Mouse (Mus musculus) layer of hippocampus, adult 11-12 months (tissue): ENCODE measurements around the gene Neurod2.

Experiments
- DNase-seq: peaks from one replicate; pipeline ENCODE4 v3.0.0; 2022; ENCODE audit warnings: low spot score

Gene Neurod2

DNA sequence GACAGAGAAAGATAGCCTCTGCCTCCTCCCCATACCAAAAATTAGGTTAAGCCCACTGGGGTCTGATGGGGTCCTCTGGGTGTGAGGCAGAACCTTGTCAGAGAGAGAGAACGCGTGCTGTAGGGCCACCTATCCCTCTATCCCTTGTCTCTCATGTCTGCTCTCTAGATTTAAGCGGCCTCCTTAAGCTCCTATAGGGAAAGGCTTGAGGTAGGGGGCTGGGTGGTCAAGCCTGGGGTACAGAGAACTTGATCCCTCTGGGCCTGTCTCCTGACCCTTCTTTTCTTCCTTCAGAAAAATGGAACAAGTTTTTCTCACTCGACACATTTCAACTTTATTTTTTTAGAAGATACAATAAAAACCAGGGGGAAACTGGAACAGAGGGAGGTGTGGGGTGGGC is 3.4 kb upstream of the Neurod2 start:
- DNase-seq: no peak

DNA sequence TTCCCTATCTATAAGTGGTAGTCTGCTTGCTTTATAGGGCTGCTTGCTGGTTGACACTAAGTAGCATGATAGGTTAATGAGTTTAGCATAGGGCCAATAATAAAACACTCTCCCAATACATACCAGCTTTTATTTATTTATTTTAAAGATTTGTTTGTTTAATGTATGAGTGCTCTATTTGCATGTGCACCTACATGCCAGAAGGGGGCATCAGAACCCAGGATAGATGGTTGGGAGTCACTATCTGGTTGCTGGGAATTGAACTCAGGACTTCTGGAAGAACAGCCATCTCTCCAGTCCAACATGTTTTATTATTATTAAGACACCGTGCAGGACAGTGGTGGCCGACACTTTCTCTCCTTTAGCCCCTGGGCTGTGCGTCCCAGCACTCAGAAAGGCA is 2.7 kb upstream of the Neurod2 start:
- DNase-seq: no peak

DNA sequence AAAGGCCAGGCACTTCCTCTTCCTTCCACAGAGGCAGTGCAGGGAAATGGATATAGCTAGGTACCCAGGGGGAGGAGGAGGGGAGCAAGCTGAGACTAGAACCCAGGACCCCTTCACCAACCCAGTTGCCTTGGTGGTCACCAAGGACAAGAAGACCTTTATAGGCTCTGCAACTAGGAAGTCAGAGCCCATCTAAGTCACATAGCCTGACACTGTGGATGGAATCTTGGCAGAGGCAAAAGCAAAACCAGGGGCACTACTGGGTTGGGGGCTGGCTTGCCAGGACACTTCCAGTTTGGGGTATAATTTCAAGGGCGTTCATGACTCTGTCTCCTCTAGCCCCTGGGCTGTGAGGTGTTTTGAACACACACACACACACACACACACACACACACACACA is 2.0 kb upstream of the Neurod2 start:
- DNase-seq: no peak

DNA sequence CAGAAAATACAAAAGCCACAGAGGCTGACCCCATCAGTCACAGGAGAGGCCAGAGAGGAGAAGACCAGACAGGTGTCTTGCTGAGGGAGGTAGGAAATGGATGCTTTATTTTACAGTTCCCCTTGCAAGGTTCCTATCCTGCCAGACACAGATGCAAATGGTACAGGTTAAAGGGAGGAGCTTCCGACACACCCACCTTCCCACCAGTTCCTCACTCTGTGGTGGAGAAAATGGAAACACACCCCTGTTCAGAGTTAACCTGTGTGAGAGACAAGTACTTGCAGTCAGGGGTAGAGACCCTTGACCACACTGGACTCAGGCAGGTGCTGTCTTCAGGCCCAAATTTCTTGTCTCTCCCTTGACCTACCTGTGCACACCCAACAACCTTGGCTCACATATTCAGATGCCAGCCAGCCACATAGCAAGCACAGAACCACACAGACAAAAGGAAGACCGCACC is 1.3 kb upstream of the Neurod2 start:
- no peak for DNase-seq

DNA sequence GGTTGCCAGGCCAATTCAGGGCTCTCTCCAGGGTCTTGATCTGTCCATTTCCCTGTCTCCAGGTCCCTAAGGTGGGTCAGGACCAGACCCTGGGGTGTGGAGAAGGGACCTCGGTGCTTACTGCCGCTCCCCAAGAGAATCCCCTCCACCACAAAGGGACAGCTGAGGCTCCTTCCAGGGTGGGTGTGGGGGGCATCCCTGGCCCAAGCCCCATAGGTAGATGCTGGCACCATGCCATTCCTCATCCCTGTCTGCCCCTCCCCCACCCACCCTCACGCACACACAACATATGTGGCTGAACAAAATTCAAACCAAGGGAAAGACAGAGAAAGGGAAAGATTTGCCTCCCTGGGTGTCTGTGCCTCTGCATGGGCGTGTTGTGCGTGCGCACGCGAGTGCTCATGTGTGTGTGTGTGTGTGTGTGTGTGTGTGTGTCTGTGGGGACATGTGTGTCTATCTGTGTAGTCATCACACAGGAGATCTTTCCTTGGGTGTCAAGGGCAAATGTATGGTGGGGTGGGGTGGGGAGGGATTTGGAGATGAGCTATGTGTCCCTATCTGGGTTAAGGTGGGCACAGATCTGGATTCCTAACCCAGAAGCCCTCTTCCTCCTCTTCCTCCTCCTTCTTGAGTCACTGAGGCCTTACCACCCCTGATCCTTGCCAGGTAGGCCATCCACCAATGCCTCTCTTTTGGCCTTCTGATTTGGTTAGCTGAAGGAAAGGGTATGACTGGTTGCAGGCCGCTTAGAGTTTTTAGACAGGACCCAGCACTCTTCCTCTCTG is 704 bp upstream of the Neurod2 start:
- DNase-seq: peak; percentile 37

DNA sequence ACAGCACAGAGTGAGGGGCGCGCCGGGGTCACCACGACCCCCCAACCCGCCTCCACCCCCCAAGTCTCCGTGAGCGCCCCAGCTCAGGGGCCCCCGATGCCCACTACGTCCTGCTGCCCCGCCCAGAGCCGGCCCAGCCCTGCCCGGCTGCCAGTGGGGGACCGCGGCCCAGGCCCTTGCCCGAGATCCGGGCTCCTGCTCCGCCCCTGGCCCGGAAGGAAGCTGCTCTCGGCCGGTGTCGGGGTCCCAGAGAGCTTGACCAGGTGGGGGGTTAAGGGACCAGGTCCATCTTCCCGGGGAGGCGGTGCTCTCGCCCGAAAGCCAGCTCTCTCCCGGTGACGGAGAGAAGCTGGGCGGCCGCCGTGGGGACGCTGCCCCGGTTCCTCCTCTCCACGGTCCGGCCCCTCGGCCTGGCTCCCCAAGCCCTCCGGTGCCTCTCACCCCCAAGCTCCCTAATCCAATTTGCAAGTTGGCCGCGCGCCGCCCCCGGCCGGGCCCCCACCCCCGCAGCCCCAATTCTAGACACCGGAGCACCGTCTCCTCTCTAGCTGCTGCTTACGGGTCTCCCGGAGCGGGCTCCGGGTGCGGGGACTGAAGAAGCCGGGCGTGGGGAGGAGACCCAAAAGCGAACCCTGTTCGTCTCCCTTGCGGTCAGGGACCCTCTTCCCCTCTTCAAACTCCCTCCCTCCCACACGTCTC is 928 bp downstream of the Neurod2 start:
- DNase-seq: no peak

DNA sequence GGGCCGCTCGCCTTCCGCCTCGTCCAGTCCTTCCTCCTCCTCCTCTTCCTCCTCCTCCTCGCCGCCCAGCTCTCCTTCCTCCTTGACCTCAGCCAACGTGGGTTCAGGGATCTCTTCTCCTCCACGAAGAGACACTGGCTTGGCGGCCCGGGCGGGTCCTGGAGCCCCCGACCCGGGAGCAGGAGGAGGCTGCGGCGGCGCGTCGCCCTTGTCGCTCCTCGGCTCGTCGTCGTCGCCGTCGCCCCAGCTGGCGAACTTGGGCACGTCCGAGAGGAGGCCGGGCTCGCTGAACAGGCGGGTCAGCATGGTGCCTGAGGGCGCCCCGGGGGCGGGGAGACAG is 1.4 kb downstream of the Neurod2 start:
- no peak for DNase-seq

DNA sequence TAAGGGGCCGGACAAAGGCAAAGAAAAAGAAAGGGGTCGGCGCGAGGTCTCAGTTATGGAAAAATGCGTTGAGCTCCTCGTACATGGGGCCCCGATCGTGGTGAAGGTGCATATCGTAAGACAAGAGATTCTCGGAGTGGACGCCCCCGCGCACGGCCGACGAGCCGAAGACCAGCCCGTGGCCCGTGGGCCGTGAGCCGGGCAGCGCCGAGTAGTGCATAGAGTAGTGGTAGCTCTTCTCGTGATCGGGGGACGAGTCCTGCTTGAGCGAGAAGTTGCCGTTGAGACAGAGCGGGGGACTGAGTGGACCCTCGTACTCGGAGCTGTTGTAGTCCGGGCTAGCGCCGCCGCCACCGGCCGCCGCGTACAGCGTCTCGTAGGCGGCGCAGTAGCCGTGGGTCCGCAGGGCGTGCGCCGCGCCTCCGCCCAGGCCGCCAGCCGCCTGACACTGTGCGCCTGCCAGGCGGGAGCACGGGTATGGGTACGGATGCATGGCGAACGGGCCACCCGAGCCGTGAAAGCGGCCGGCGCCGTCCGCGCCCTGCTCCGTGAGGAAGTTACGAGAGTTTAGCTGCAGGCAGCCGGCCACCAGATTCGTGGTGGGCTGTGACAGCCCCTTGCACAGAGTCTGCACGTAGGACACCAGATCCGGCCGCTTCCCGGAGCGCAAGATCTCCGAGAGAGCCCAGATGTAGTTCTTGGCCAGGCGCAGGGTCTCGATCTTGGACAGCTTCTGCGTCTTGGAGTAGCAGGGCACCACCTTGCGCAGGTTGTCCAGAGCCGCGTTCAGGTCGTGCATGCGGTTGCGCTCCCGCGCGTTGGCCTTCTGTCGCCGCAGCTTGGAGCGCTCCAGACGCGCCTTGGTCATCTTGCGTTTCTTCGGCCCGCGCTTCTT is 2.1 kb downstream of the Neurod2 start:
- DNase-seq: no peak

DNA sequence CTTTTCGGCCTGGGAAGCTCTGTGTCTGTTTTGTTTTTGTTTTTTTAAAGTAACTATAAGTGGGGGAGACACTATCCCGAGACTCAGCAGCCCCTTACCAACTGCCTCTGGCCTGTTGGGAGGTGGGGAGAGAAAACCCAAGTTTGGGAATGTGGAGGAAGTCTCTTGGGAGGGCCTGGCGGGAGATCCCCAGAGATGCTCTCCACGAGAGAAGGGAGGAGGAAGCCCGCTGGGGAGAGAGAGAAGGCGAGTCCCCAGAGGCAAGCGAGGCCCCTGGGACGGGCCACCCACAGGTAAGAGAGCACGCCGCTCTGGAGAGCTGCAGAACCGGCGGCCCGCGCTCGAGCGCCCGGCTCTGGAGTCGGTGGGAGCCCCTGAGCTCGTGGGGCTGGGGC is 2.7 kb downstream of the Neurod2 start:
- no peak for DNase-seq

DNA sequence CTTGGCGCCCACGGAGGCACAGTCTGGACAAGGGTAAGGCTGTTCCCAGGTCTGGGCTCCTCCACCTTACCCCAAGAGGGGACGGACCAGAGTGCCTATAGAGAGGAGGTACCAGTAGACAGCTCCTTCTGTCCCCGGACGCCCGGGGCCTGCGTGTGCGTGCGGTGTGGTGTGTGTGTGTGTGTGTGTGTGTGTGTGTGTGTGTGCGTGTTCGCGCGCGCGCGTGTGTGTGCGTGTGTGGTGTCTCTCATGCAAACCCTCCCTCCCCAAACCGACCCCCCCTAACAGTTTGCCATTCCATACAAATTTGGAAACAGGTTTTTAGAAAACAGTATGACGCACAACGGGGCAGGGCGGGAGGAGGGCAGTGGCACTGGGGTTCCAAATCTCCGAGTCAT is 3.6 kb downstream of the Neurod2 start:
- no peak for DNase-seq

DNA sequence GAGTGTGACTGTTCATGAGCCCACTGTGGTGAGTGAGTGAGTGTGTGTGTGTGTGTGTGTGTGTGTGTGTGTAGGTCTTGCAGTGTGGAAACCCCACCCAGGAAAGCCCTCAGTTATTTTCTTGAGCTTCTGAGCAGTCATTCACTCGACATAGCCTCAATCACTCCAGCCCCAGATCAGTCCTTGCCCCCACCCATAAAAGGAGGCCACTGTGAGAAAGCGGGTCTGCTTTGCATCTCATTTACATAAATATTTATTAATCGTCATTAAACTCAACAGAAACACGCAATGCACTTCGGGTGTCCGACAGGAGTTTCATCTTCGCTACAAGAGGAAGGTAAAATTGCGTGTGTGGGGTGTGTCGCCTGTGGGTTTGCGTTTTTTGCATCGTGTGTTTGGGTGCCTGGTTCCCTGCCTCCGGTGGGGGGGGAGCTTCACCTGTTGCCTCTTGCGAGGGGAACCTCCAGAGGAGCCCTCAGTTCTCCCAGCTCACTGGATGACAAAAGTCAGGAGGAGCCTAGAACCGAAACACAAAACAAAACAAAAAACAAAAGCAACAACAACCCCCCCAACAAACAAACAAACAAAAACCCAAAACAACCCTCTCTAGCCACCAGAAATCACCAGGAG is 4.1 kb downstream of the Neurod2 start:
- no peak for DNase-seq

DNA sequence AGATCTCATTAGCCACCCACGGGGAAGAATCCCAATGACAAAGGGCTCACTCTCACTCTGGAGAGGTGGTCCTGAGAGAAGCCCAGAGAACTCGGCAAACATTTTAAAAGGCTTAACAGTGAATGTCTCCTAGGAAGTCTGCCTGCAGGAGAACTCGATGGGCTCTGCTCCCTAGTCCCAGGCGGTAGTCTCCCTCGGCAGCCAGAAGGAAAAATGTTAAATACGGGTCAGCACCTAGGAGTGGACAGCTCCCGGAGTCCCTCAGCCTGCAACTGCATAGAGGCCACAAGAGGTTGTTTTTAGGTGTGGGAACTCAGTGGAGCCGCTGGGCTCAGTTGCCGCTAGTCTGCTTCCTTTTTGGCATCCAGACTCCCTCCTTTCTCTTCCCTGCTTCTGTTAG is 5.5 kb downstream of the Neurod2 start:
- no peak for DNase-seq

DNA sequence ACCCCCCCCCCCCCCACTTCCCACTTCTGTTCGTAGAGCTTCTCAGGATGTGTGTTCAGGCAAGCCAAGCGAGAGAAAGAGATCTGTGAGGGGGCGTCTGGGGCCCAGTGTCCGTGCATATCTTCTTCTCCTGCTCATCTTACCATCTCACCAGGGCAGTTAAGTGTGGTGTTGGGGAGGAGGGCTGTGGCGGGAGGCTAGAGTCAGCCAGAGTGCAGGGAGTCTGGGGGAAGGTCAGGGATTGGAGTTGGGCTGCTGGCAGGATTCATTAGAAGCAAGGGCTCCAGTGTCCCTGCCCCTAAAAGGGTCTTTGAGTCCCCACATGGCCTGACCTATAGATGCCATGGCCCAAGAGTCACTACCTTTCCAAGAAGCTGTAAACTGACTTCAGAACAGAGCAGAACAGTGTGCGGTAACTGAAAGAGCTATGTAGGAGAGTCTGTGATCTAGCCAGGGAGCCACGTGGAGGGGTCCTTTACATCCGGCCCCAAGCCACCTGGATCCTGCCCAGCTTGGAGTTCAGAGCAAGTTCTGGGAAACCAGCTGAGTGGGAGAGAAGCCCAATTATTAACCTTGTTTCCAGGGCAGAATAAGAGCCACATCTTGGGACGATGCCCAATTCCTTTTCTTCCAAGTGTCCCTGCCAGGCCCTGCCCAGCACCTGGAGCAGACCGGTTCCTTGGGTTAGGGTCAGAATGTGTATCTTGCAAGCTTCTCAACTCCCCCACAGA is 6.1 kb downstream of the Neurod2 start:
- DNase-seq: no peak

DNA sequence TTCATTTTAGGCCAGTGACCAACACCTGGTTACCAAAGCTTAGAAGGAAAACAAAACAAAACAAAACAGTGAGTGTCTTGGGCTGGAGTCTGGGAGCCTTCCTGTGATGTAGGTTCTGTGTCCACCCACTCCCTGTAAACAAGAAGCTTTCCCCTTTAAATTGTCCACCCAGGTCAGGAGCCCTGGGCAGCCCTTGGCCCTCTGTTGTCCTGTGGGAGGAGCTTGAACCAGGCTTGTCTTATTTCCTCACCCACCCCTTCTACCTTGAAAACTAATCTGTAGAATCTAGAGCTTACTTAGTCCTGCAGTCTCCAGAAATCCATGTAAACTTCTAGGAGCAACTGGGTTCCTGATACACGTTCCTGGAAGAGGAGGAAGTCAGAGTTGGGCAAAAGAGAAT is 7.3 kb downstream of the Neurod2 start:
- no peak for DNase-seq

DNA sequence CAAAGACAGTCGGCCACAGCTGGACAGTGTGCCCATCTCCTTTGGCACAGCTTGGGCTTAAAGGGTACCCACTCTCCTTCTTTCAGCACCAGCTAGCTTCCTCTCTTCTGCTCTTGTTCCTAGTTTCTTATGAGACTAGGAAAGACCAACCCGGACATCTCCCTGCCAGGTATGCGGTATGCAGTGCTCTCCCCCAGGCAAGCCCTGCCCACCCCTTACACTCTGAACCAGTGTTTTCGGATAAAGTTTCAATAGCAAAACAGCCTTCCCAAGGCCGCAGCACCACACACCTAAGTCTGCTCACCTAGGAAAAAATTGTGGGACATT is 7.8 kb downstream of the Neurod2 start:
- DNase-seq: no peak

DNA sequence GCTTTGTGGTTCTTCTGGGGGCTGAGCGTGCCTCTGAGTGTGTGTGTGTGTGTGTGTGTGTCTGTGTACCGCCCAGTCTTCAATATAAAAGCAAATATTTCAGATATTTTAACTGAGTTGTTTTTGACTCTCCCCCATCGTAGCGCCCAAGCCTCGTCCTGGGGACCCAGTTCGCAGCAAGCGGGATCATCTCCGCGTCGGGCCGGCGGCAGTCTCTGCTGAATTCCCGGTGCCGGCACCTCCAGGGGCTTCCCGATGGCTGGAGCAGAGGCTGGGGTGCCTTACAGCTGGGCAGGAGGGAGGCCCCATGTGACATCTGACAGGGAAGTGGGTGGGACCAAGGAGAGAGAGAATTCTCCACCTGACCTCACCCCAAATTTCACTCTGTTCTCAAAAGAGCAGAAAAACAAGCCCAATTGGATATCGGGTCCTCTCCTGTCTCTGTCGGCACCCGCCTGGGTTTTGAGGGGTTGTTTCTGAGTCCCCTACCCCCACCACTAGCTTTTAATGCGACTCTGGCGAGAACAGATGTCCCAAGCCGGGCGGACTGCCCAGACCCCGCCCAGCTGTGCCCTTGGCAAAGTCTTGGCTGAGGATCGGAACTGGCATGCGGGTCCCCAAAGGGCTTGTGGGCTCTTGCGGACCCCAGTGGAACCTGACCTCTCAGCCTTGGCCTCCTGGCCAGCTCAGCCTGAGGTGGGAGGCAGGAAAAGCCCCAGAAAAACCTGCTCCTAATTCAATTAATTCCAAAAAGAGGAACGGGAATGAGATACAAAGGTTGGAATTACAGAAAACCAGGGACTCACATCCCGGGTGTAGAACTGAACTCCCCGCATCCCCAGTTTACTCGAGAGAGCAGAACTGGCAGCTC is 8.4 kb downstream of the Neurod2 start:
- DNase-seq: no peak

DNA sequence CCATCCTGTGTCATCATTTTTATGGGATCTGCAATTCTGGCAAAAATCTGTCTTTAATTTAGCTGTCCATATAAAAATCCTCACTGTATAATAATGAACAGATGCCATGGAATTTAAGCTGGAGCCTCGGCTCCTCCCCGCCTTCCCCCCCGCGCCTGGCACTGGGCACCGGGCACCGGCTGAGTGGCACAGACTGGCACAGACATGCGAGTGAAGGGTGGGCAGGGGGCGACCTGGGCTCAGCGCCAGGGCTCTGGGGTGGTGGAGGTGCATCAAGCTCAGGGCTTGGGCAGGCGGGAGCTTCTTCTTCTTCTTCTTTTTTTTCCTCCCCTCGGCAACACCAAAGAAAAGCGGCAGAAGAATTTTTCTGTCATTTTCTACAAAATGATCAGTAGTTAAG is 9.1 kb downstream of the Neurod2 start:
- no peak for DNase-seq

DNA sequence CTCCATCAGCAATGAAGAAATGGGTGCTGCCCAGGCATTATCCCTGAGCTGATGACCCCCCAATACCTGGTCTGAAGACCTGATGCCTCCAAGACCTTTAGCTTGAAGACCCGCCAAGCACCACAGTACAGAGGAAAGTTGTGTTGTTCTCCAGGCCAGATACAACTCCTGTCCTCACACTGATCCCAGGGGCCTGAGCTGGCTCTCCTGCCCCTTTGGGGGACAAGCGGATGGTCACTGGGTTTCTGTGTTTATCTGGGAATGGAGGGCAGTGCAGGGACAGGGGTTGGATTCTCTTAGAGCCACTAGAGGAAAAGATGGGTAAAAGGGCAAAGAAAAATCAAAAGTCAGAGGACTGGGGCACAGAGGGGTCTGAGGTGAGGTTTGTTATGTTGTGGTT is 9.5 kb downstream of the Neurod2 start:
- DNase-seq: no peak

DNA sequence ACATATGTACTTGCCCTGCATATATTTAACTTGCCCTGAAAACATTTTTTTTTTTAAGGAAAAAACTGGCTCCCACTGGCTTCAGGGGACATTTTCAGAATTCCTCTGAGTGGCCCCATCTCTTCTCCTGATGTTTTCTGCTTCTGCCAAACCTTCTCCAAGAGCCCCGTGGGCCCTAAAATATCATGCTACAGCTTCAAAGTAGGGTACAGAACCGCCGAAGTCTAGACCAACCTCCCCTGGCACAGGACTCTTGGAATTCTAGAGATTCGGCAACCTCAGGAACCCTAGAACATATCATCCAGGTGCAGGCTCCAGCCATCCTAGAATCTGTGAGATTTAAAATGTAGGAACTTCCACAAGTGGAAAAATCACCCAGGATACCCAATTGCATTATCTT is 9.9 kb downstream of the Neurod2 start:
- DNase-seq: no peak

DNA sequence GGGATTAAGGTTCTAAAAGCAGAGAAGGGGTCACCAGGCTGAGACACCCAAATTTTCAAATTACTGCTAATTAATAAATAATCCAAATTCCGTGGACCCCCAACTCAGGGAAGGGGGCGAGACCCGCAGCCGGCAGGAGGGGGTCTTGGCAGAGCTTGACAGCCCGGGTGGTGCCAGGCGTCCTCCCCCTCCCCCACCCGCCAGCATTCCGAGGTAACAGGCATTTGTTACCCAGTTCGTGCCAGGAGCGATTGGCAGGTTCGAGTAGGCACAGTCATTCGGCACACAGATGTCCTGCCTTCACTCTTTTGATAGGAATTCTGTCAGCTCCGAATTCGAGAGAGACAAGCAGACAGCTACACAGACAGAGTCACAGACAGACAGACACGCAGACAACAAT is 10.3 kb downstream of the Neurod2 start:
- no peak for DNase-seq
